Mouse (Mus musculus): ENCODE measurements around the gene Gpr132. TPM values are rescaled to one million over a fixed set of nuclear protein-coding genes. Genes with fewer than 3 reads are reported as not detected.

Gpr132 gene
- total and polyA plus RNA-seq, 3 experiments: 5.4 to 6.5 TPM; not detected in 1

DNA sequence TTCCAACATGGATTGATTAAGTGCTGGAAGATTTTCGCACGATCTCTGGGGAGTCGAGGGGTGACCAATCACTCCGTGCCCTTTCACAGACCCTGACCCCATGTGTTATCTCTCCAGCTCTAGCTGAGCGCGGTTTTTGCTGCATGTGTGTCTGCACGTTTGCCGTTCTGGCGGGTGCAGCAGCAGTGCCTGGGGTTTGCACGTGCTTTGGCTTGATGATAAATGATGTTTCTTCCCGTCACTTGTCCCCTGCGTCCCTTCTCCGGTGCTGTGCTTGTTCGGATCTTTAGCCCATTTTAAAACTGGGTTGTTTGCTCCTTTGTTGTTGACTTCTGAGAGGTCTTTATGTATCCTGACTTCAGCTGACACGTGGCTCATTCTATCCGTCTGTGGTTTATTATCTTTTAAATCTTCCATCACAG is 1.8 kb upstream of the Gpr132 start:
- no peak overlapping the region for H3K4me3 ChIP-seq (ENCODE audit: control insufficient read depth in 1 of 2, insufficient read depth in 1 of 2, low read depth in 2 of 2, low read length in 2 of 2)
- H3K9ac ChIP-seq (ENCODE audit: control insufficient read depth, low read depth, low read length, poor library complexity, severe bottlenecking): no peak overlapping the region
- TF ChIP-seq RCOR1 (IDR thresholded peaks at IDR 0.05; ENCODE audit: low read depth, low read length) (no peak), CTCF (IDR thresholded peaks at IDR 0.05 in 2 of 3, conservative IDR thresholded peaks at IDR 0.05 in 1 of 3; ENCODE audit: control insufficient read depth in 1 of 3, insufficient read depth in 1 of 3, low read depth in 2 of 3, low read length in 3 of 3, poor library complexity in 1 of 3, severe bottlenecking in 1 of 3) (no peak), MAFK (IDR thresholded peaks at IDR 0.05; ENCODE audit: borderline replicate concordance, low read depth, low read length) (no peak), MAZ (IDR thresholded peaks at IDR 0.05; ENCODE audit: low read depth, low read length) (0 out of 2 replicates have a peak, but pooled peaks have one; percentile 22), MYC (IDR thresholded peaks at IDR 0.05; ENCODE audit: low read depth, low read length) (peak; percentile 54; the same call in 1 of the 2 replicates), MAX (IDR thresholded peaks at IDR 0.05; ENCODE audit: low read length) (peak; percentile 83), ZNF384 (IDR thresholded peaks at IDR 0.05; ENCODE audit: low read depth, low read length) (no peak), USF1 (IDR thresholded peaks at IDR 0.05; ENCODE audit: low read depth, low read length) (peak; percentile 53), MXI1 (IDR thresholded peaks at IDR 0.05; ENCODE audit: low read depth, low read length) (peak; percentile 88), SIN3A (IDR thresholded peaks at IDR 0.05; ENCODE audit: low read length) (peak; percentile 25; the same call in 1 of the 2 replicates), ZC3H11A (IDR thresholded peaks at IDR 0.05; ENCODE audit: low read depth, low read length) (no peak), BHLHE40 (IDR thresholded peaks at IDR 0.05; ENCODE audit: borderline replicate concordance, low read depth, low read length) (peak; percentile 90)
- H3K27me3 ChIP-seq (ENCODE audit: control insufficient read depth in 1 of 2, insufficient read depth in 2 of 2, low read length in 2 of 2): no peaks in the 10 kb centered on the region
- peaks cover 0 to 7% of the 10 kb centered on the region in 2 experiments; a peak in 1 of 4 replicates for H3K36me3 ChIP-seq (ENCODE audit: control insufficient read depth in 1 of 2, insufficient read depth in 2 of 2, low read length in 2 of 2)
- H3K27ac ChIP-seq (ENCODE audit: control insufficient read depth, low read depth, low read length): no peak overlapping the region
- DNase-seq (ENCODE audit: low read depth, low spot score): peak; percentile 45
- no peaks in the 10 kb centered on the region for H3K9me3 ChIP-seq (replicated peaks; ENCODE audit: insufficient read depth, low read length)
- H3K4me1 ChIP-seq (ENCODE audit: control insufficient read depth in 1 of 2, insufficient read depth in 2 of 2, low read length in 2 of 2): peaks cover 9 to 25% of the 10 kb centered on the region in 2 experiments
- H3K79me2 ChIP-seq (ENCODE audit: control insufficient read depth, insufficient read depth, low read length, poor library complexity): no peaks in the 10 kb centered on the region

DNA sequence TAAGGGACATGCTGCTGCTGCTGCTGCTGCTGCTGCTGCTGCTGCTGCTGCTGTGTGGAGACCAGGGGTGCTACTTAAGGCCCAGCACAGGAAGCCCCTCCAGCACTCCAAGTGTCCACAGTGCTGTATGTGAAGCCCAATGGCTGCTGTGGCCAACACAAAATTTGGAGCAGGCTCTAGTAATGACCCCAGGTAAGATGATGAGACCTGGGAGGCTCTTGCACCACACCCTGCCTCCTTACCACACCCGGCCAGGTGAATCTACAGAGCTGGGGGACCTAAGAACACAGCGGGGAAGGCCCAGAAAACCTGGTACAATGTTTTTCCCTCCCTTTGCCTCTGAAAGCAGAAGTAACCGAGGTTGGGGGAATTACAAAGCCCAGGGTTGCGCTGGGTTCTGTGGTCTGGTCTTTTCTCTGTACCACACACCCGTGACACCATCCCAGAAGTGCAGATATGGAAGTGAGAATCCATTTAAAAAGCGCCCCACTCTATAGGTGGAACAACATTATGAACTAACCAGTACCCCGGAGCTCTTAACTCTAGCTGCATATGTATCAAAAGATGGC is 838 bp downstream of the Gpr132 start:
- H3K79me2 ChIP-seq (ENCODE audit: control insufficient read depth, insufficient read depth, low read length, poor library complexity): no peaks in the 10 kb centered on the region
- DNase-seq (ENCODE audit: low read depth, low spot score): peak; percentile 50
- TF ChIP-seq MAFK (IDR thresholded peaks at IDR 0.05; ENCODE audit: borderline replicate concordance, low read depth, low read length) (no peak), POLR2AphosphoS5 (IDR thresholded peaks at IDR 0.05; ENCODE audit: borderline replicate concordance, low read depth, low read length) (no peak), POLR2A (IDR thresholded peaks at IDR 0.05; ENCODE audit: control insufficient read depth in 1 of 2, insufficient read depth in 1 of 2, low read depth in 1 of 2, low read length in 2 of 2, poor library complexity in 1 of 2) (no peak), NRF1 (IDR thresholded peaks at IDR 0.05; ENCODE audit: insufficient read depth, low read depth, low read length, poor library complexity, severe bottlenecking) (no peak)
- H3K9ac ChIP-seq (ENCODE audit: control insufficient read depth, low read depth, low read length, poor library complexity, severe bottlenecking): no peak overlapping the region
- H3K36me3 ChIP-seq (ENCODE audit: control insufficient read depth in 1 of 2, insufficient read depth in 2 of 2, low read length in 2 of 2): peaks cover 0 to 7% of the 10 kb centered on the region in 2 experiments; a peak in 1 of 4 replicates
- H3K27me3 ChIP-seq (ENCODE audit: control insufficient read depth in 1 of 2, insufficient read depth in 2 of 2, low read length in 2 of 2): no peaks in the 10 kb centered on the region
- no peaks in the 10 kb centered on the region for H3K9me3 ChIP-seq (replicated peaks; ENCODE audit: insufficient read depth, low read length)
- no peak overlapping the region for H3K4me3 ChIP-seq (ENCODE audit: control insufficient read depth in 1 of 2, insufficient read depth in 1 of 2, low read depth in 2 of 2, low read length in 2 of 2)
- no peak overlapping the region for H3K27ac ChIP-seq (ENCODE audit: control insufficient read depth, low read depth, low read length)
- peaks cover 12 to 20% of the 10 kb centered on the region in 2 experiments for H3K4me1 ChIP-seq (ENCODE audit: control insufficient read depth in 1 of 2, insufficient read depth in 2 of 2, low read length in 2 of 2)

All from MEL (cell line).